Mouse (Mus musculus) neural tube, embryonic 10.5 days (tissue): ENCODE results near the gene Cse1l.

Source experiments
- DNase-seq: peaks from one replicate; pipeline ENCODE4 v3.0.0-alpha.2; 2017; ENCODE audit warnings: low spot score; ENCODE audit errors: extremely low spot score

Cse1l gene

DNA sequence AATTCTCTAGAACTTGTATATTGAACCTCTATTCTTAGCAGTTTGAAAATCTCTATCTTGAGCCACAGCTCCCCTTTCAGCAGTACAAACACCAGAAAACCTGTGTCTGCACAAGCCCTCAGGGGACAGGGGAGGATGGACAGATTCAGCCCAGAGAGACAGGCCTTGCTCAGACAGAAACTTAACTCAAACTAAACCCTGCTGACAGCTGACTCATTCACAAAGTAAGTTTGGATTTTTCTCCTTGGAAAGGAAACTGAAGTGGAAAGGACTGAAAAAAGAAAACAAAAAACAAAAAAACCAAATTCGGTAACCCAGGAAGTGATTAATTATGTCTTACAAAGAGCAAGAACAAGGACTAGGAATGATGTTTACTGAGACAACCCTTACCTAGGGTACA lies 67.3 kb downstream of the Cse1l start:
- no peak for DNase-seq

DNA sequence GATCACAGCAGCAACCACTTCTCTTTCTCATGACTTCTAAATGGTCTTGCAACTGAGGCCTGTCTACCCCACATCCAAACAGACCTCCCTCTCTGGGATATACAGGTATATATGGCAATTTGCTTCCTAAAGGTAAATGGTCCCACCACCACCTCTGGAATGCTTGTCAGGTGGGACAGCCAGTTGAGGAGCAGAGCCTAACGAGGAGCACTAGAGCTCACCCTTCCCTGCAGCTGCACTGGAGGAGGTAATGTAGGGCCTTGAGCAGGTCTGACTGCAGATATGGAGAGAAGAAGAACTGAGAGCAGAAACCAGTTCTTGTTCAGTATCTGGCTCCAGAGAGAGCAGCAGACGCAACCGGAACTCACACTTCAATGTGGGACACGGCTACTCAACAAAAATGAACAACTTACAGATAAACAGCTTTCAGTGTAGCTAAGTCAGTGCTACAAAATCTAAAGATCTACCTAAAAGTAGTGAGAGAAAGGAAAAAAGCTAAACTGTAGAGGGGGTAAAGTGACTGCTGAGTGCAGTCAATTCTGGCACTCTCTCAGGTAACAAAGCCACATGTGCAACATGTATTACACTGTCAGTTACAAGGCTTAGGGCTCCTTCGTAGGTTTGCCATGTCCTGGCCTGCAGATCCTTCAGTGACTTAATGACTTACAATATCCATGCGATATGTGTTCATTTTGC lies 68.5 kb downstream of the Cse1l start:
- DNase-seq, result no peak

DNA sequence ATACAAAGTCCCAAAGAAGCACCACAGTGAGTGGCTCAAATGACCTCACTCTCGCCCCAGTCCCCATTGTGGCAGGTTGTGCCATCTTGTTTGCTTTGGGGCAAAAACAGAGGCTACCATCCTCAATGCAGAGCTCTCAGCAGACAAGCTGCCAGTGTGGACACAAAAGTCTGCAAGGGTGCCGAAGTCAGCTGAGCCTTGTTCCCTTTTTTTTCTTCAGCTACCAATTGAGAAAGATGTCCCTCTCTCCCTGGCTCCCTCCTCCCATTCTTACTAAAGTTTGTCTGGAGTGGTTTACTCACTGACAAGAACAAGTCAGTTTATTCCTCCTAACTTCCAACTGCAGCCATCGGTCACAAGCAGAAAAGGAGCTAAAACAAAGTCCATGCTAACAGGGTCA lies 70.5 kb downstream of the Cse1l start:
- no peak for DNase-seq

DNA sequence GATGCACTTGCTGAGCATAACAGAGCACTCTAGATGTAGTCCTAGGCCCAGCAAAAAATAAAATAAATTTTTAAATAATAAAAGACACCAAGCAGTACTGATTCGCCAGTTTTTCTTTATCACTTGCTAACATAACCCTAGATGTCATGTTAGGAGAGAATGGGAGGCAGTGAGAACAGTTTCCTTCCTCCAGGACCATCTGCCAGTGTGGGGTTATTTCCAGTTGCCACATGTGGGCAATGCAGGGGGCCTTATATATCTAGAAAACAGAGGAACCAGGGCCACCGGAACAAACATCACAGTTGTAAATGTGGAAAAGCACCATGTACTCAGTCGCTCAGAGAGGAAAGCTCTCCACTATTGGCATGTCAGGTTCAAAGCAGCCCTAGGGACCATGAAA lies 71.7 kb downstream of the Cse1l start:
- no peak for DNase-seq

DNA sequence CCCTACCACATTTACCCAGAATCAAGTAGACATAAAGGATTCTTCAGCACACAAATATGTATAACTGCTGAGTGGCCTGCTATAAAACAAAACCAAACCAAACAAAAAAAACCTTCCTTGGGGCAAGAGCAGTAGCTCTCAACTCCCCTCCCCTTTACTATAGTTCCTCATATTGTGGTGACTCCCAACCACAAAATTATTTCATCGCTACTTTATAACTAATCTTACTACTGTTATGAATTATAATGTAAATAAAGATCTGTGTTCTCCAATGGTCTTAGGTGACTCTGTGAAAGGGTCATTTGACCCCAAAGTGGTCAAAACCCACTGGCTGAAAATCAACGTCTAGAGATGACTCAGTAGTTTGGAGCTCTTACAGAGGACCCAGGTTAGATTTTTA lies 74.3 kb downstream of the Cse1l start:
- DNase-seq, result no peak

DNA sequence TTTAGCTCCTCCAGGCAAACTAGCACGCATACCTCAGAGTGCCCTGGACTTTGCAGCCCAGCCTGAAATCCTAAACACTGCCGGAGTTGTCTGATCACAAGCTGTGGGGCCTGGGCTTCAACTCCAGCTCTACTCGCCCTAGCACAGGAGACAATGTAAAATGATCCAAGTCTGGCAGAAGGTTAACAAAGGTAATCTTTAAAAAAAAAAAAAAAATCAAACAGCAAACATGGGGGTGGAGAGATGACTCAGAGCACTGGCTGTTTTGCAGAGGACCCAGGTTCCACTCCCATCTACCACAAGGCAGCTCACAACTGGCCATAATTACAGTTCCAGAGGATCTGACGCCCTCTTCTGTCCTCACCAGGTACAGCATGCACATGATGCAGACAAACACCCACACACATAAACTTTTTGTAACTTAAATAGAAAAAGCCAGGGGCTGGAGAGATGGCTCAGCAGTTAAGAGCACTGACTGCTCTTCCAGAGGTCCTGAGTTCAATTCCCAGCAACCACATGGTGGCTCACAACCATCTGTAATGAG lies 77.6 kb downstream of the Cse1l start:
- DNase-seq, result no peak

DNA sequence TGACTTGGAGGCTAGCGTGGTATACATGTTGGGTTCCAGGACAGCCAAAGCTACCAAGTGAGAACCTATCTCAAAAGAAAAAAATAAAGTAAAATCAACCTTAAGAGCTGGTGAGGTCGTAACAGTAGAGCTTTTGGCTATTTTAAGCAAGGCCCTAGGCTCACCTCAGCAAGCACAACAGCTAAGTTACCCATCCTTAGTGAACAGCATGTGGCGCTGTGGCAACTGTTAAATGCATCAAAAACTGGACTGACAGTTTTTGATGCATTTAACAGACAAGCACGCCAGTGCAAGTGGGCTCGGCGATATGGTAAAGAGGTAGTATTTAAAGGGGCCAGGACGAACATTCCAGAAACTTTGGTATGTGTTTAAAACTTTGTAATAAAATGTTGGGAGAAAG lies 85.0 kb downstream of the Cse1l start:
- DNase-seq, result no peak

DNA sequence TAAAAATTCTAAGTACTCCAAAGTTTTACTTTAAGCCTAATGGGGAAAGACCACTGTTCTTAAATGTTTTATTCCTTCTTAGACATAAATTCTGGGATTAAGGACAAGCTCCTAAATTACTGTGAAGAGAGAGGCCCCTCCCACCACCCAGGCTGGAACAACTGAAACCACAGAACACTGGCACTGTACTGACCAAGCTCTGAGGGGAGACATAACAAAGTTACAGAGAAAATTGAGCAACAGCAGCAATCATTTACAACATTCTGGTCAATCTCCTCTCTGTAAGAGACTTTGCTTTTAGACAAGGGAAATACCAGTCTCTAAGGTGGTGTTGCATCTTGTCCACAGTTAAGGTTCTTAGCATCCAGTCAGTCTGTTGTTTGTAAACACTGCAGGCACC lies 86.1 kb downstream of the Cse1l start:
- DNase-seq, result no peak

DNA sequence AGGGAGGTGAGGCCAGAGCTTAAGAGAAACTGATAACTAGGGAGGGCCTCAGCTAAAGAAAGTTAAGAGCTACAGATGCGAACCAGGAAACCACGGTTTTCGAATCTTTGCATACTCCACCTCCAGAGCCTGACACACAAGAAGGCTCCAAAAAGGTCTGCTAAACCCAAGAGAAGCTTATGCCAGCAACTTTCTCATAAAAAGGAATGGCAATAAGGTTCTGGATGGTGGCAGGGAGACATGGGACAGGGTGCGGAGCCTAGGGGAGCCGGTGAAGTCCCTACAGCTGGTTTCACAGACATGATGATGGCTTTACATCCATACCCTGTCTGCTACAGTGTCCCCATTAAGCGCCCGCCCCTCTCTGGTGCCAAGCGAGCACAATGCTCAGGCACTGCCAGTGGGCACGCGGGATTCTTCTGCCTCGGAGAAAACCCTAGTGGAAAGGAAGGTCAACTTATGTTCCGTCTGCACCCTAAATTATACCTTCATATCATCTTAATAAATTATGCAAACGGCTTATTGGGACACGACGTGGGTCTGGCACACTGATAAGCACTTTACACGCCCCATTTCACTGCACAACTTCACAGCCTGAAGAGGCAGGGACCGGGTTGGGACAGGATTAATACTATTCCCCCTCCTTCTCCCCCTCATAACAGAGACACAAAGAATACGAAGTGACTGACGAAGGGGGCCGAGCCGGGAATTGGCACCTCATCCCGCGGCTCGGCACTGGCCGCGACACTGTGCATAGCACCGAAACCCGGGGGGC lies 89.4 kb downstream of the Cse1l start:
- peak; percentile 46 for DNase-seq
